18 mouse cellular contexts compared by ENCODE assay signal in the genomic region with DNA sequence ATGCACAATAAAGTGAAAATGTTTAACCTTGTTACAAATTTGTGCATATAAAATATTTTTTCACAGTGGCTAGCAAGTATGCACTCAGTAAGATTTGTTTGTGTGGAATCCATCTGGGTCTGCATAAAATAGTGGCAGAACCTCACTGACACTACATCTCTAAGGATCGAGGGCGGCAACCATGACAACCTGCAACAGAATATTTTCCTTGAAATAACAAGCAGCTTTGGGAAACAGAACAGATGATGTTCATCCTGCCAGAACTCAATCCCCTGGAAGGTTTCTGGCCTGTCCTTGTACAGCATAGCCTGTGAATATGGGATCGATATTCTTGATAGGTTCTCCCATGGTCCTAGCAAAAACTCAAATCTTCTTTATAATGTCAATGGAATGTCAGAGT.
DNase-seq lines count a peak whose midpoint lies in the region; ATAC-seq and TF ChIP-seq lines count a peak whose summit lies in the region.
"Had no signal": no experiment of that assay in that cellular context is flagged by ENCODE, and none has a peak within 500 bp of the region (broad histone marks: within the 10 kb centered on the region; RNA-seq: fewer than 3 reads in every experiment).

No protein-coding gene starts in this region.

- H3K36me3 ChIP-seq in hindbrain, embryonic 11.5 days (ENCODE audit: control insufficient read depth, insufficient read depth, low read length): no peaks in the 10 kb centered on the region
- no peaks in the 10 kb centered on the region for H3K36me3 ChIP-seq in hindbrain, postnatal 0 days (ENCODE audit: insufficient read depth, low read length)
- no peaks in the 10 kb centered on the region for H3K36me3 ChIP-seq in heart, embryonic 11.5 days (ENCODE audit: control insufficient read depth, insufficient read depth, low read length)
- H3K36me3 ChIP-seq: forebrain, embryonic 10.5 days; liver, embryonic 13.5 days; neural tube, embryonic 12.5 days had no signal

- intact Hi-C loops in left cerebral cortex, adult 2 months (cut with DNase I): loop anchor here (5.0 kb wide), 4 partner anchors 326 to 704 kb away; no protein-coding TSS in a partner anchor

- no peak for TF ChIP-seq CTCF in hindbrain, postnatal 0 days (IDR thresholded peaks at IDR 0.05; ENCODE audit: low read depth)
- no peak for TF ChIP-seq CTCF in left cerebral cortex, adult 2 months (IDR thresholded peaks at IDR 0.05)

- peak; percentile 60; the same call in 1 of the 2 replicates for ATAC-seq in hindbrain, embryonic 11.5 days (ENCODE audit: low FRiP score)
- ATAC-seq in hindbrain, postnatal 0 days: no peak
- ATAC-seq in heart, embryonic 11.5 days (replicated peaks; ENCODE audit: insufficient number of reproducible peaks, low FRiP score, low TSS enrichment): no peak

- H3K27me3 ChIP-seq in hindbrain, embryonic 11.5 days (ENCODE audit: control insufficient read depth, insufficient read depth, low read length): no peaks in the 10 kb centered on the region
- no peaks in the 10 kb centered on the region for H3K27me3 ChIP-seq in hindbrain, postnatal 0 days (ENCODE audit: insufficient read depth, low read length)
- H3K27me3 ChIP-seq in heart, embryonic 11.5 days (ENCODE audit: control insufficient read depth, insufficient read depth, low read length): no peaks in the 10 kb centered on the region
- H3K27me3 ChIP-seq: CH12.LX; liver, embryonic 13.5 days; neural tube, embryonic 12.5 days had no signal

- no peak overlapping the region for H3K9ac ChIP-seq in hindbrain, embryonic 11.5 days (ENCODE audit: low read depth, low read length)
- H3K9ac ChIP-seq in hindbrain, postnatal 0 days (replicated peaks; ENCODE audit: low read length): no peak overlapping the region
- no peak overlapping the region for H3K9ac ChIP-seq in heart, embryonic 11.5 days (ENCODE audit: low read depth, low read length)
- H3K9ac ChIP-seq: hindbrain, embryonic 14.5 days; liver, embryonic 13.5 days; neural tube, embryonic 12.5 days had no signal

- DNase-seq in hindbrain, embryonic 11.5 days (ENCODE audit: low spot score): no peak
- DNase-seq in hindbrain, postnatal 0 days (ENCODE audit: low spot score): no peak
- DNase-seq in layer of hippocampus, adult 18-20 months (ENCODE audit: low spot score in 2 of 2): peak; percentile 61 to 85
- DNase-seq in left cerebral cortex, adult 2 months (ENCODE audit: extremely low spot score in 1 of 2, low spot score in 2 of 2): peak; percentile 13 to 24
- DNase-seq in telencephalon, adult 2 months (ENCODE audit: low read depth, low spot score): peak; percentile 79
- DNase-seq in gastrocnemius, postnatal 4 days (ENCODE audit: low spot score in 2 of 2): no peak
- DNase-seq in thymus, postnatal 4 days: no peak
- DNase-seq: adrenal gland, postnatal 25 days; gastrocnemius, adult 2 months; heart, adult 18-20 months; kidney, adult 11 months; kidney, postnatal 25 days; liver, embryonic 13.5 days had no signal

- no peak overlapping the region for H3K4me2 ChIP-seq in hindbrain, embryonic 11.5 days (replicated peaks; ENCODE audit: low read depth, low read length)
- H3K4me2 ChIP-seq in hindbrain, postnatal 0 days (ENCODE audit: low read depth, low read length): no peak overlapping the region
- H3K4me2 ChIP-seq in heart, embryonic 11.5 days: no peak overlapping the region
- H3K4me2 ChIP-seq: hindbrain, embryonic 14.5 days; liver, embryonic 13.5 days; neural tube, embryonic 12.5 days had no signal

- WGBS in hindbrain, embryonic 11.5 days: 79% methylated on average over 3 of the region's 3 CpGs
- 75% methylated on average over 3 of the region's 3 CpGs for WGBS in hindbrain, postnatal 0 days
- WGBS in heart, embryonic 11.5 days (ENCODE audit: insufficient replicate concordance): 85% methylated on average over 3 of the region's 3 CpGs

- H3K4me1 ChIP-seq in hindbrain, embryonic 11.5 days (replicated peaks; ENCODE audit: control insufficient read depth, insufficient read depth, low read length): no peaks in the 10 kb centered on the region
- H3K4me1 ChIP-seq in hindbrain, postnatal 0 days (ENCODE audit: insufficient read depth, low read length): no peaks in the 10 kb centered on the region
- H3K4me1 ChIP-seq in heart, embryonic 11.5 days (ENCODE audit: control insufficient read depth, insufficient read depth, low read length): no peaks in the 10 kb centered on the region
- H3K4me1 ChIP-seq: forebrain, embryonic 10.5 days; liver, embryonic 13.5 days; neural tube, embryonic 12.5 days had no signal

- no peak overlapping the region for H3K4me3 ChIP-seq in hindbrain, embryonic 11.5 days (ENCODE audit: low read depth, low read length)
- H3K4me3 ChIP-seq in hindbrain, postnatal 0 days (ENCODE audit: low read length): no peak overlapping the region
- H3K4me3 ChIP-seq in left cerebral cortex, adult 2 months: no peak overlapping the region
- H3K4me3 ChIP-seq in heart, embryonic 11.5 days (ENCODE audit: low read depth, low read length): no peak overlapping the region
- H3K4me3 ChIP-seq: forebrain, embryonic 10.5 days; gastrocnemius, adult 2 months; liver, embryonic 13.5 days; neural tube, embryonic 12.5 days had no signal

- no peaks in the 10 kb centered on the region for H3K9me3 ChIP-seq in hindbrain, embryonic 11.5 days (ENCODE audit: control insufficient read depth, low read length)
- H3K9me3 ChIP-seq in hindbrain, postnatal 0 days (ENCODE audit: low read length): no peaks in the 10 kb centered on the region
- no peaks in the 10 kb centered on the region for H3K9me3 ChIP-seq in heart, embryonic 11.5 days (replicated peaks; ENCODE audit: control insufficient read depth, low read length)
- H3K9me3 ChIP-seq: forebrain, embryonic 10.5 days; liver, embryonic 13.5 days; neural tube, embryonic 12.5 days had no signal

- H3K27ac ChIP-seq in hindbrain, embryonic 11.5 days (ENCODE audit: low read depth, low read length): no peak overlapping the region
- no peak overlapping the region for H3K27ac ChIP-seq in hindbrain, postnatal 0 days
- peak overlapping the region; percentile 83 for H3K27ac ChIP-seq in left cerebral cortex, adult 2 months
- no peak overlapping the region for H3K27ac ChIP-seq in heart, embryonic 11.5 days (ENCODE audit: low read depth, low read length)
- H3K27ac ChIP-seq: forebrain, embryonic 10.5 days; gastrocnemius, adult 2 months; hindbrain, embryonic 14.5 days; liver, embryonic 13.5 days; neural tube, embryonic 12.5 days had no signal

Comparison
In these comparisons a context has a peak if more than half of its experiments do, and no peak if none do; other contexts are left out.
1. DNase-seq: peak in layer of hippocampus, adult 18-20 months (2 of 2), left cerebral cortex, adult 2 months (2 of 2) and telencephalon, adult 2 months (single experiment); none in hindbrain, embryonic 11.5 days (single experiment), hindbrain, postnatal 0 days (single experiment), gastrocnemius, postnatal 4 days (0 of 2) and thymus, postnatal 4 days (single experiment).